Mouse (Mus musculus) midbrain, embryonic 15.5 days (tissue): ENCODE measurements at regions not wholly inside any gene's neighbourhood (a gene's known extent, or its start where the extent isn't known, plus 50 kb on each side); places are given as distances from the start of the nearest gene placed in this dataset.
A peak's percentile ranks its signal among the peaks of the same experiment; 100 is the strongest.

Experiments
- ATAC-seq: fragments of 200-750 bp; cut with Nextera tagmentation; replicated peaks from 2 replicates; pipeline ENCODE4 v1.8.0; 2017; ENCODE audit warnings: moderate TSS enrichment
- H3K27ac ChIP-seq: fragments of 300-500 bp; sonication (generic); 2 replicates; pipeline ENCODE4 v1.5.1; 2015; ENCODE audit warnings: mild to moderate bottlenecking, inconsistent platforms
- H3K27me3 ChIP-seq: fragments of 300-500 bp; sonication (generic); replicated peaks from 2 replicates; pipeline ENCODE4 v1.6.1; 2015; ENCODE audit warnings: inconsistent platforms
- H3K36me3 ChIP-seq: fragments of 300-500 bp; sonication (generic); replicated peaks from 2 replicates; pipeline ENCODE4 v1.6.1; 2015; ENCODE audit warnings: inconsistent platforms
- H3K4me1 ChIP-seq: fragments of 300-500 bp; sonication (generic); 2 replicates; pipeline ENCODE4 v1.6.1; 2015; ENCODE audit warnings: inconsistent platforms
- H3K4me2 ChIP-seq: fragments of 300-500 bp; sonication (generic); 2 replicates; pipeline ENCODE4 v1.6.1; 2015; ENCODE audit warnings: inconsistent platforms, mild to moderate bottlenecking, moderate library complexity
- H3K4me3 ChIP-seq: fragments of 300-500 bp; sonication (generic); 2 replicates; pipeline ENCODE4 v1.5.1; 2015; ENCODE audit warnings: mild to moderate bottlenecking, inconsistent platforms
- H3K9ac ChIP-seq: fragments of 300-500 bp; sonication (generic); 2 replicates; pipeline ENCODE4 v1.6.1; 2015; ENCODE audit warnings: mild to moderate bottlenecking, inconsistent platforms
- H3K9me3 ChIP-seq: fragments of 300-500 bp; sonication (generic); 2 replicates; pipeline ENCODE4 v1.6.1; 2016; ENCODE audit warnings: inconsistent platforms
- WGBS: fragments of 180-500 bp; shearing (Covaris S2); methylation state at CpG from one replicate; pipeline ENCODE4 v1.1.7; 2015; ENCODE audit warnings: mixed read lengths; 5-methylcytosine and 5-hydroxymethylcytosine counted together

- WGBS: 59% methylated on average over 9 of the region's 9 CpGs
- ATAC-seq: no peak
Measured at GRCm38 (mm10) chr4:125959426-125959825, 64.9 kb upstream of the Csf3r start.

DNA sequence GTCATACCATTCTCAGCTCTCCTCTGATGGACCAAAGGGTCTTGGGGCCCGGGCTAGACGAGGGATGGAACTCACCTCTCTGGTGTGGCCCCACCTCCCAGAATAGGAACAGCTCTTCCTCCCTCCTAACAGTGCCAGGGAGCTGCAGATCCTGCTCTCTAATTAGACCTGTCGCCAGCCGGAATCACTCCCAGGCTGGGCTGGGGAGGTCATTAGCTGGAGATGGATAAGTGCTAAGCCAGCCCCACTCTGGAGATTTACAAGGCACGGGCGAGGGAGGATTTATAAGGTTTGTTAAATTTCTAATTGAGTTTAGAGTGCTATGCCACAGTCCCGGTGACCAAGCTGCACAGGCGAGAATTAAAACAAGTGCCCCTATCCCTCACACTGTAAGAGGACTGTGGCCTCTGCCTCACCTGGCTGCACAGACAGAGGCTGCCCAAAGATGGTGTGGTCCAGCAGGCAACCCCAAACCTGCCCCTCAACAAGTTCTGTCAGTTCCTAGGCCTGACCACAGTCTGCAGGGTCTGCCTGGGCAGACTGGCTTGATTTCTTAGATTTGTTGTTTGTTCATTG, 63.6 kb upstream of the Csf3r start:
- WGBS: 47% methylated on average over 8 of the region's 8 CpGs
- Histone ChIP-seq H3K9me3 (no peaks in the 10 kb centered on the region), H3K9ac (no peak overlapping the region), H3K4me1 (peaks cover 4% of the 10 kb centered on the region; the same call in 1 of the 2 replicates), H3K27me3 (no peaks in the 10 kb centered on the region), H3K4me2 (no peak overlapping the region), H3K27ac (no peak overlapping the region), H3K36me3 (no peaks in the 10 kb centered on the region), H3K4me3 (no peak overlapping the region)
- no peak for ATAC-seq

More at GRCm38 (mm10) chr4:125959426-125959825, 64.9 kb upstream of the Csf3r start:
- H3K27ac ChIP-seq: no peak overlapping the region
- H3K27me3 ChIP-seq: no peaks in the 10 kb centered on the region
- H3K4me1 ChIP-seq: peaks cover 4% of the 10 kb centered on the region; the same call in 1 of the 2 replicates
- no peak overlapping the region for H3K9ac ChIP-seq
- no peak overlapping the region for H3K4me3 ChIP-seq
- H3K36me3 ChIP-seq: no peaks in the 10 kb centered on the region
- H3K4me2 ChIP-seq: no peak overlapping the region
- no peaks in the 10 kb centered on the region for H3K9me3 ChIP-seq

DNA sequence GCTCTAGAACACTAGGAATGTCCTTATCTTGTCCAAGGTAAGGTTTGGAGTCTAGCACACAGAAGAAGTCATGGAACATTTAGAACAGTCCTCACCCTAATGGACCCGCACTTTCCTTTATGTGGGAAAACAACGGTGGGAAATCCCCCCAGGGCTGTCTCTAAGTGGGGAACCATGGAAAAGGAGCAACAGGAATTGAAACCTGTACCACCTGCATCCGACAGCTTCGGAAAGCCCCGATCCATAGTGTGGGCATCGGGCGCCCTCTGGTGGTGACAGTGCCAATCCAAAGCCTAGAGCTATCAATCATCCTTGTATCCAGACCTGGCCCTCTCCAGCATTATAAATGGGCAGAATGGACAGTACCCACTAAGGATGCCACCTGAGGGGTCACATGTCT, 61.7 kb upstream of the Csf3r start:
- 0 out of 2 replicates have a peak, but pooled peaks have one; percentile 39 for ATAC-seq
- Histone ChIP-seq H3K9ac (no peak overlapping the region), H3K9me3 (no peaks in the 10 kb centered on the region), H3K4me1 (no peaks in the 10 kb centered on the region), H3K4me2 (no peak overlapping the region), H3K27ac (no peak overlapping the region), H3K36me3 (no peaks in the 10 kb centered on the region), H3K27me3 (no peaks in the 10 kb centered on the region), H3K4me3 (no peak overlapping the region)
- WGBS: 6% methylated on average over 7 of the region's 7 CpGs
